Mouse (Mus musculus): ENCODE measurements around the gene Sox9.

DNA sequence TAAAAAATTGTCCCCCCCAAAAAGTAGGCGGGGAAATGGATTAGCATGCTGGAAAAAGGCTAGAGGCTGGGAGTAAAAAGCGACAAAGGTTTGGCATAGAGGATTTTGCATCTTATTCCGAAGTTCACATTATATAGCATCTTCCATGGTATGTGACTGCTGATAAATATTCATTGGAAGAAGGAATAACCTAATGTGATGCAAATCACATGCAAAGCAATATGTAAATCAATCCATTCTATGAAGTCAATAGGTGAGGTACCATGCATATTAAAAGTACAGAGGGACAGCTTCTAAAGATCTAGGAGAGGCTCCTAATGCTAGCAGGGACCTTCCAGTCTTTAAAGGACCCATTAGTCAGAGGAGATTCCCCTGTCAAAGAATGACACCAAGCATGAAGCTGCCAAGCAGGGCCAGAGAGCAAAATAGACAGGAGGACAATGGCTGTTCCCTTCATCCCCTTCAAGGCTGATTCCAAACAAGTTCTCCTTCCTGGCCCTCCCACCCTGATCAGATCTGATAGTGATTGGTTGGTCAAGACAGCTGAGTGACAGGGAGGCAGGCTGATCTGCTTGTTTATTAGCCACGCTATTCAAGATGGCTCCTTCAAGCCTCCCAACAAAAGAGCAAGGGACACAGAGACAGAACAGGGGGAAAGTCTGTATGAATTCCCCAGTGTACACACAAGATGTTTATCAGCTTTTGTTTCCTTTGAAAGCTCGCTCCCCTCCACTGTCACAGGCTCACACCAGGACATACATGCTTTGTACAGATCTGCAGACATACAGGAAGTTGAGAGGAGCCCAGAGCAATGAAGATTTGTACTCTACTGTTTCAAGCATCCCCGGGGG is 44.4 kb downstream of the Sox9 start:
- TF ChIP-seq EP300 (IDR thresholded peaks at IDR 0.05; ENCODE audit: insufficient read depth, low read depth, low read length) (no peak), POLR2A (IDR thresholded peaks at IDR 0.05; ENCODE audit: insufficient read depth, low read depth, low read length) (no peak), CTCF (IDR thresholded peaks at IDR 0.05) (no peak)

All from heart, adult 2 months (tissue).